Mouse (Mus musculus) left cerebral cortex, postnatal 36 days (tissue): ENCODE results near the gene Oas1h. TPM values are rescaled to one million over a fixed set of nuclear protein-coding genes. Genes with fewer than 3 reads are reported as not detected.
"Not testable (repeated sequence)": the region's sequence is repeated elsewhere in the genome, so short reads cannot be mapped to it uniquely, and the experiment has no call there.

ENCODE experiments used
- DNase-seq, 2 experiments: peaks; one replicate each; pipeline ENCODE4 v3.0.0; 2021 to 2022; ENCODE audit warnings: low spot score in 2 of 2, mixed read lengths in 1 of 2
- intact Hi-C: fragments of 180-260 bp; cut with DNase I; formaldehyde crosslinking; loops from one replicate; pipeline ENCODE4 v1.15.1; 2025
- total RNA-seq, 2 experiments: library from RNA; stranded (reverse); gene quantifications; 2 replicates each; pipeline ENCODE4 v1.2.3; 2021

Gene Oas1h
- total RNA-seq = not detected

GRCm38 (mm10) chr5:120861121-120861520 is at the start of gene Oas1h:
Gene Oas1h (plus strand): TSS chr5:120861421.
- DNase-seq = no peak
- intact Hi-C loops = no loop called here

GRCm38 (mm10) chr5:120811951-120812819 is 49.0 kb upstream of the Oas1h start, which contains the start of gene Oas1c:
Gene Oas1c (minus strand): TSS chr5:120812514.
- peak; percentile 67 to 75 for DNase-seq
- intact Hi-C loops = no loop called here

GRCm38 (mm10) chr5:120813023-120813422 is 48.2 kb upstream of the Oas1h start:
- no peak for DNase-seq
- intact Hi-C loops = no loop called here

DNA sequence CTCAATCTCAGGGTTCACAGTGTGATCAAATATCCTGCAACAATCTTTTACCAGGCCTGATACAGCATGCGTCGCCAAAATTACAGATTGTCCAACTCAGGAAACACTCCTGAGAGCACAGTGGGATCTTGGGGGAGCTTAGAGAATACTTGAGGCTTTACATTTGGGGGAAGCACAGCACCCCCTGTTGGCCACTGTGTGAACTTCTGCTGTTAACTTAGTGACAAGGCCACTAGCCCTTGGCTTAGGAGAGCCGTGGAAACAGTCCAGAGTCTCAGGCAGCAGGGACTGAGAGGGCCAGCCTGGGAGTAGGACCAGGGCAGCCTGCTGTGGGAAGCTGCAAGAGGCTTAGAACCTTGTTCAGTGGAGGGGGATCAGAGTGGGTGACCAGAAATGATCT is 45.3 kb upstream of the Oas1h start:
- intact Hi-C loops = loop anchor here (2.0 kb wide), 1 partner anchor 117 kb away; no protein-coding TSS in a partner anchor
- no peak for DNase-seq

DNA sequence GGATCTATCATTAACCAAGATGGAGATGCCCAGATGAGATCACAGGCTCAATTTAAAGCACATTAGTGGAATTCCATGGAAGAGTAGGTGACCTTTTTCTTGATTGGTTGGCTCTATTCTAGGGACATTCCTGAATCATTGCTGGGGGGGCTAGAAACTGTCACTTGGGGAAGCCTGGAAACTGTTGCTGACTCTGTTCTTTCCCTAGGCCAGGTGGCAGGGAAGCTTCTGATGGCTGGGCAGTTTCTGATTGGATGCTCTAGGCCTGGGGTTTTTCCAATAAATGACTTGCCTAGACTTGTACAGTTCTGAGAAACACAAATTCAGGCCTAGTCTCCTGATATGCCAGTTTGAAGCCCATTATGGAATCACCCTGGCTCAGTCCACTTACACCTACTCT is 42.2 kb upstream of the Oas1h start:
- intact Hi-C loops = no loop called here
- DNase-seq = no peak

DNA sequence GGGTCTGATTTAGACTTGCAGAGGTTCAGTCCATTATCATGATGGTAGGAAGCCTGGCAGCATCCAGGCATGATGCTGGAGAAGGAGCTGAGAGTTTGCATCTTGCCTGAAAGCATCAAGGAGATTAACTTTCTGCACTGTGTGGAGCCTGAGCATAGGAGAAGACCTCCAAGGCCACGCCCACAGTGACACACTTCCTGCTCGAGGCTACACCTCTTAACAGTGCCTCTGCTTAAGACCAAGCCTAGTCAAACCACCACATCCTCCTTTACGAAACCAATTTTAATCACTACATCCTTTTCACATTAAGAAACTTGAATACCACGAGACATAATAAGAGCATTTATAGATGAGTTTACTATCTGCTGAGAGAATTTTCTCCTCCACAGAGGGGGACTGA is 30.2 kb upstream of the Oas1h start:
- intact Hi-C loops = no loop called here
- DNase-seq = no peak

- DNase-seq = no peak
- intact Hi-C loops = no loop called here
These were observed 27.6 kb upstream of the Oas1h start for GRCm38 (mm10) chr5:120833335-120834280.

DNA sequence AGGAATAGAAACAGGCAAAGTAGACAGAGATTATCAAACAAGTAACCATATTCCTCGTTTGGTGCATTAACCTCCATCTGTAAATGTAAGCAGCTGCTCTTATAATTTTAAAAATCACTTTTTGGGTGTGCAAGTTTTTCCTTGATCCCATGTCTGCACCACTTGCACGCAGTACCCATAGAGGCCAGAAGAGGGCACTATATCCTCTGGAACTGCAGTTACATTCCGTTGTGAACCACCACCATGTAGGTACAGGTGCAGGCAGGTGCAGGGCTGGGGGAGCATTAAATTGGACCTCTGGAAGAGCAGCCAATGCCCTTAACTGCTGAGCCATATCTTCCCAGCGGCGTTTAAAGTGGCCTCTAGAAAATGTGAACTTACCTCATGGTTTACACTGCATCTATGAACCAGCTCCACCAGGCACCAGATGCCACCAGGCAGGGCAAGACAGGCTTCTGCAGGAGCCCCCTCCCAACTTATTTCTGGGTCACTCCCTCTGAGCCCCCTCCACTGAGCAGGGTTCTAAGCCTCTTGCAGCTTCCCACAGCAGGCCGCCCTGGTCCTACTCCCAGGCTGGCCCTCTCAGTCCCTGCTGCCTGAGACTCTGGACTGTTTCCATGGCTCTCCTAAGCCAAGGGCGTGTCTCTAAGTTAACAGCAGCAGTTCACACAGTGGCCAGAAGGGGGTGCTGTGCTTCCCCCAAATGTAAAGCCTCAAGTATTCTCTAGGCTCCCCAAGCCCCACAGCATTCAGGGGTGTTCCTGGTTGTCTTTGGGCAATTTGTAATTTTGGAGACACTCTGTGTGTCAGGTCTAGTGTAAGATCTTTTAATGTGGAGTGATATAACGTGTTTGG is 24.3 kb upstream of the Oas1h start:
- DNase-seq = no peak
- intact Hi-C loops = no loop called here

GRCm38 (mm10) chr5:120844713-120845112 is 16.5 kb upstream of the Oas1h start:
- DNase-seq = no peak
- intact Hi-C loops = loop anchor here (5.0 kb wide), 1 partner anchor 83 kb away; no protein-coding TSS in a partner anchor

DNA sequence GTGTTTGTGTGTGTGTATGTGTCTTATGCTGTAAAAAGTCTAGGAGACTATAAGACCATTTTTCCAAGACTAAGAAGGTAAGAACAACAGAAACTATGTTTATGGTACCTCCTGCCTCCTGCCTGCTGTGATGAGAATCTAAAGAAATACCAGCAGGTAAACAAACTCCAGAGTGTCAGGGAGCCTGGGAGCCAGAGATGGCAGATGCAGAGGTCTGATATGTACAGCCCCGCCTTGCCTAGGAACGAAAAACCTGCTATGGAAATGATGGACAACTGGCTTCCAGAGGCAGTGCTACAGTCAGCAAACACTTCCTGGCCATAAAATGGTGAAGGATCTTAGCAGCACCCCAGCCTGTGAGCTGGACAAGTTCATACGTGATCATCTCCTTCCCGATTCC is 14.2 kb upstream of the Oas1h start, which contains the start of gene Oas1f:
Gene Oas1f (plus strand): TSS at position 301 of the 400 bp plus-strand sequence.
- DNase-seq = no peak

DNA sequence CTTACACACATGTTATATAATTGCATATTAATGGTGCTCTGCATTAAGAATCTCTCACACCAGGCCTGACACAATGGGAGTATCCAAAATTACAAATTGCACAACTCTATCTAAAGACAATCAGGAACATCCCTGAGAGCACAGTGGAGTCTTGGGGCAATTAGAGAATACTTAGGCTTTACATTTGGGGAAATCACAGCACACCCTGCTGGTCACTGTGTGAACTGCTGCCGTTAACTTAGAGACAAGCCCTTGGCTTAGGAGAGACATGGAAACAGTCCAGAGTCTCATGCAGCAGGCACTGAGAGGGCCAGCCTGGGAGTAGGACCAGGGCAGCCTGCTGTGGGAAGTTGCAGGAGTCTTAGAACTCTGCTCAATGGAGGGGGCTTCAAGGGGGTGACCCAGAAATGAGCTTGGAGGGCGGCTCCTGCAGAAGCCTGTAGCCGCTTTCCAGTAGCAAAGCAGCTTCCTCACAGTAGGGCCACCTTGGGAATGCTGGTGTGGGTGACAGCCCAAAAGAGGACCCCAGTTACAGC is 11.6 kb upstream of the Oas1h start:
- intact Hi-C loops = no loop called here
- DNase-seq = peak in 1 of 2 experiments; percentile 13

More for the DNA sequence above, 14.2 kb upstream of the Oas1h start, which contains the start of gene Oas1f:
- intact Hi-C loops = no loop called here

- DNase-seq = no peak
- intact Hi-C loops = no loop called here
These were observed 2.0 kb upstream of the Oas1h start for GRCm38 (mm10) chr5:120859241-120859640.

DNA sequence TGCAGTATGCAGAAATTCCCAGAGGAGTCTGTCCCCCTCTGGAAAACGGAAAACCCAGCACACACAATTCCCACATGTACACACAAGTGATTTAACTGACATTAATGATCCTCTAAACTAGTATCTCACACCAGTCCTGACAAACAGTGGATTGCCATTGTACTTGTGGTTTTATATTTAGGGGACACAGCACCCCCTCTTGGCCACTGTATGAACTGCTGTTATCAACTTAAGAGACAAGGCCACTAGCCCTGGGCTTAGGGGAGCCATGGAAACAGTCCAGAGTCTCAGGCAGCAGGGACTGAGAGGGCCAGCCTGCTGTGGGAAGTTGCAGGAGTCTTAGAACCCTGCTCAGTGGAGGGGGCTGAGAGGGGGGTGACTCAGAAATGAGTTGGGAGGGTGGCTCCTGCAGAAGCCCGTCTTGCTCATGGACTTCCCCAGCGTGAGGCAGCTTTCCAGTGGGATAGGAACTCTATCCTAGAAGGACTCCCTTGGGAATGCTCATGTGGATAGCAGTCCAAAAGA is 4.2 kb downstream of the Oas1h start:
- intact Hi-C loops = no loop called here
- no peak for DNase-seq

- intact Hi-C loops = no loop called here
- no peak for DNase-seq
These were observed 8.3 kb downstream of the Oas1h start for GRCm38 (mm10) chr5:120869436-120870015.

DNA sequence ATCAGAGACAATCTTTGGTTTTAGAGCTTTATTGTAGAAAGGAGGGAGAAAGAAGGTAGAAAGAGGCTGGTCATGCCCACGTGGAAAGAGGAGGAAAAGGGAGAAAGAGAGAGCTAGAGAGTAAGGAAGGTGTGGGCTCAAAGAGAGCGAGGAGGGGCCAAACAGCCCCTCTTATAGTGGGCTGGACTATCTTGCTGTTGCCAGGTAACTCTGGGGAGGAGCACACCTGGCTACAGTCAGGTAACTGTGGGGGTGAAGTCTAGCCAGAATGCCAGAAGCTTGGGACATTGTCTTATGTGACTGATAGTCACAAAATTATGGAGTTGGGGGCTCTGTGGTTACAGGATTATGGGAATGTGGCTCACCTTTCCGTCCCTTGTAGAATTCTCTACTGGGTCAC is 8.9 kb downstream of the Oas1h start:
- no peak for DNase-seq
- intact Hi-C loops = no loop called here

DNA sequence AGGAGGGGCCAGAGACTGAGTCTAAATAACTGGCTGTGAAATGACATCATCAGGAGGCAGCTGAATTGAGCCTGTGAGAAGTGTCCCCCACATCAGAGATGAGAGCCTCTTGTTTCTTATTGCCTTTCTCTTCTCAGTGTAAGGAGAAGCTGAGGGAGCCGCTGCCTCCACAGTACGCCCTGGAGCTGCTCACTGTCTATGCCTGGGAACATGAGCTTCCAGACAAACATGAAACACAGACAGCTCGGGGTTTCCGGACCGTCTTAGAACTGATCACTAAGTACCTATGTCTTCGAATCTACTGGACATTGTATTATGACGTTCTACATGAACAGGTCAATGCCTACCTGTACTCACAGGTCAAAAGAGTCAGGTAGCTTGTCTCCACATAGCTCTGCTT is 9.6 kb downstream of the Oas1h start:
- intact Hi-C loops = no loop called here
- DNase-seq = no peak

DNA sequence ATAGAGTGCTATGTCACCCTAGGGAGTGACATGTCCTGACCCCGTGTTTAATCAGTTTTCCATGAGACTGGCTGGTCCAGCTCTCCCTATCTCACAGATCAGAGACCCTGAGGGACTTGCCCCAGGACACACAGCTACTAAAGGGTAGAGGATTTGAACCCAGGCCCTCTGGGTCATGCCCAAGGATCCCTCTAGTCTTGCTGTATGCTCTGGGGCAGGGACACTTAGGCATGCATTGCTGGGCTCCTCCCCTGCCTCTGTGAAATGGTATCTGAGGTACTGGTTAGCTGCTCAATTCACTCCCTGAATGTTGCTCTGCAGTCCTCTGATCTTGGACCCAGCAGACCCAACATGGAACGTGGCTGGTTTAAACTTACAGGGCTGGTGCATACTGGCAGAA is 10.2 kb downstream of the Oas1h start:
- intact Hi-C loops = no loop called here
- no peak for DNase-seq

DNA sequence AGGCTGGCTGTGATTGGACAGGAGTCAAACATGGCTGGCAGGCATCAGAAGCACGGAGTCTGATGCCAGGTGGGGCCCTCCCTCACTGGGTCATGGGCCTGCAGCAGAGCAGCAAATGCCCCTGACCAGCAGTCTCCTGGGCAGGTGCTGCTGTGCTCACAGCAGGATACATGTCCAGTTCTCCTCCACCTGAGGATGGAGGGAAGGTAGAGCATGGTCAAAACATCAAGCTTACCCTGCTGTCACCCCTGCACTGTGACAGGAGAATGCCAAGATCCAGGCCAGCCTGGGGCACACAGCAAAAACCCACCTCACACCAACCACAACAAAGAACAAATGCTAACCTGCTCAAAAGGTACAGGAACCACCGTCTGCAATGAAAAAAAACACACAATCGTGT is 15.6 kb downstream of the Oas1h start:
- intact Hi-C loops, DNase-seq: not testable (repeated sequence)
